Mouse (Mus musculus) midbrain, embryonic 12.5 days (tissue): ENCODE measurements around the gene Dennd1b. TPM values are rescaled to one million over a fixed set of nuclear protein-coding genes. Genes with fewer than 3 reads are reported as not detected.

Source experiments
- ATAC-seq: fragments of 200-750 bp; cut with Nextera tagmentation; 2 replicates; pipeline ENCODE4 v1.8.0; 2017; ENCODE audit warnings: low read depth, moderate TSS enrichment, moderate library complexity; ENCODE audit not compliant: low FRiP score
- H3K27ac ChIP-seq: fragments of 300-500 bp; sonication (generic); replicated peaks from 2 replicates; pipeline ENCODE4 v1.5.1; 2016; ENCODE audit warnings: mild to moderate bottlenecking
- H3K27me3 ChIP-seq: fragments of 300-500 bp; sonication (generic); 2 replicates; pipeline ENCODE4 v1.6.1; 2016; ENCODE audit warnings: mild to moderate bottlenecking
- H3K36me3 ChIP-seq: fragments of 300-500 bp; sonication (generic); 2 replicates; pipeline ENCODE4 v1.6.1; 2016
- H3K4me1 ChIP-seq: fragments of 300-500 bp; sonication (generic); 2 replicates; pipeline ENCODE4 v1.6.1; 2016
- H3K4me2 ChIP-seq: fragments of 300-500 bp; sonication (generic); replicated peaks from 2 replicates; pipeline ENCODE4 v1.6.1; 2016; ENCODE audit warnings: mild to moderate bottlenecking, moderate library complexity
- H3K4me3 ChIP-seq: fragments of 300-500 bp; sonication (generic); 2 replicates; pipeline ENCODE4 v1.5.1; 2016; ENCODE audit warnings: mild to moderate bottlenecking
- H3K9ac ChIP-seq: fragments of 300-500 bp; sonication (generic); replicated peaks from 2 replicates; pipeline ENCODE4 v1.6.1; 2016; ENCODE audit warnings: mild to moderate bottlenecking, moderate library complexity
- H3K9me3 ChIP-seq: fragments of 300-500 bp; sonication (generic); 2 replicates; pipeline ENCODE4 v1.6.1; 2016; ENCODE audit warnings: mild to moderate bottlenecking
- WGBS: fragments of 180-500 bp; shearing (Covaris S2); methylation state at CpG from one replicate; pipeline ENCODE4 v1.1.7; 2016; 5-methylcytosine and 5-hydroxymethylcytosine counted together
- polyA plus RNA-seq: library from polyadenylated mRNA; unstranded; fragments of >200 nt; fragmentation: Nextera tagmentation; extraction: Ambion mirVana; gene quantifications from 2 replicates; pipeline ENCODE4 v1.2.1, GENCODE M21; 2016

Dennd1b gene
- polyA plus RNA-seq, 1 experiment from 2014 or later: 15.3 TPM

GRCm38 (mm10) chr1:139035141-139035540, 71.9 kb downstream of the Dennd1b start:
- Histone ChIP-seq H3K27me3 (no peaks in the 10 kb centered on the region), H3K4me2 (no peak overlapping the region), H3K36me3 (no peaks in the 10 kb centered on the region), H3K9me3 (no peaks in the 10 kb centered on the region), H3K4me3 (no peak overlapping the region), H3K9ac (no peak overlapping the region), H3K27ac (no peak overlapping the region), H3K4me1 (peaks cover 16% of the 10 kb centered on the region)
- ATAC-seq: no peak
- 68% methylated on average over 4 of the region's 4 CpGs for WGBS

DNA sequence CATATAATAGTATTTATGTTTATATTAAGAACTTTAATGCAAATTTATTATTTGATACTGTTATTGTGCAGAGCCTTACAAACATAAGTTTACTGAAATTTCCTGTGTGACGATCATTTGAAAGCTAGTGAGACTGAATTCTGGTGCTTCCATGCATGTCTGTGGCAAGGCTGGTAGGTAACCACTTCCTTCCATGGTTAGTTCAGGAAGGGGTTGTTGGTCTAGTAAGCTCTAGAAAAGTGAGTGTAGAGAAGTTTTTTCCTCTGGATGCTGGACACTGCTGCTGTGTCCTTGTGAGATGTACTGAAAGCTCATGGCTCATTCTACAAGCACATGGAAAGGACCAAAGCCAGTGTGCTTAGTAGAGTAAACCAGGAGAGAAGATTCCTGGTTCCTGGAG, 73.1 kb downstream of the Dennd1b start:
- H3K36me3 ChIP-seq: no peaks in the 10 kb centered on the region
- H3K4me2 ChIP-seq: no peak overlapping the region
- no peak for ATAC-seq
- H3K9me3 ChIP-seq: no peaks in the 10 kb centered on the region
- 0 out of 2 replicates have a peak overlapping the region, but pooled peaks have one; percentile 15 for H3K27ac ChIP-seq
- H3K27me3 ChIP-seq: no peaks in the 10 kb centered on the region
- H3K4me3 ChIP-seq: no peak overlapping the region
- H3K4me1 ChIP-seq: peaks cover 16% of the 10 kb centered on the region
- WGBS: 90% methylated on average over 1 of the region's 1 CpGs
- no peak overlapping the region for H3K9ac ChIP-seq

DNA sequence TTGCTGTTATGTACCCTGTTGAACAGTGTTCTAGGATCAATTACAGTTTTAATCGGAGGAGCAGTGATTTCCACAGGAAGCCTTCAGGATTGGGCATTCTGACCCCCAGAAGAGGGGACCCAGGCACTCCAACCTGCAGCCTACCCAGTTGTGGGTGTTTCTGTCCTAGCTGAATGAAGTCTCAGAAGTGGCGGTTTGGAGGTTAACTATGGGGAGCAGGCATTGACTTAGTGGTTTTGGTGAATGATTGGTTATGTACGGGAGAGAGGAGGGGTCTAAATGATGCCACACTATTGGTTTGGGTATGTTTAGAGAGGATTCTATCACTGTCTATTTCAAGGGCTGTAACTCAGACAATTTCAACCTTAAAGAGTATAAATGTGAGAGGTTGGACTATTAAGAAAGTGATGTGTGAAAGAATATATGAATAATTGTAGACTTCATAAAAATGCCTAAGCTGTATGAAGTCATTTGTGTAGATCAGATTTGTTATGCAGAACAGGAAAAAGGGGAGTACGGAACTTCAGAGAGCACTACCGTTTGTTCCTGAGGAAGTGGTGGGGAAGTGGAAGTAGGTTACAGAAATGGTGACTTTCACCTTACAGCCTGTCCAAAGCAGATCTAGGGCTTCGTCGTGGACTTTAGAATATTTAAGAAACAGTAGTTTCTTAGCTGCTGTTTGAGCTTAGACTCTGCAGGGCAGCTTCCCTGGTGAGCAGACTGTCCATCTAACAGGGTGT, 73.7 kb downstream of the Dennd1b start:
- Histone ChIP-seq H3K9ac (no peak overlapping the region), H3K4me2 (no peak overlapping the region), H3K27ac (0 out of 2 replicates have a peak overlapping the region, but pooled peaks have one; percentile 20), H3K4me1 (peaks cover 16% of the 10 kb centered on the region), H3K9me3 (no peaks in the 10 kb centered on the region), H3K4me3 (no peak overlapping the region), H3K27me3 (no peaks in the 10 kb centered on the region), H3K36me3 (no peaks in the 10 kb centered on the region)
- WGBS: 59% methylated on average over 7 of the region's 7 CpGs
- ATAC-seq: no peak

GRCm38 (mm10) chr1:139038074-139038473, 74.8 kb downstream of the Dennd1b start:
- H3K36me3 ChIP-seq: no peaks in the 10 kb centered on the region
- peak; percentile 93 for ATAC-seq
- no peaks in the 10 kb centered on the region for H3K27me3 ChIP-seq
- 25% methylated on average over 4 of the region's 4 CpGs for WGBS
- H3K9ac ChIP-seq: no peak overlapping the region
- H3K9me3 ChIP-seq: no peaks in the 10 kb centered on the region
- H3K4me2 ChIP-seq: no peak overlapping the region
- peaks cover 16% of the 10 kb centered on the region for H3K4me1 ChIP-seq
- H3K4me3 ChIP-seq: no peak overlapping the region
- H3K27ac ChIP-seq: peak overlapping the region; percentile 63

- 44% methylated on average over 3 of the region's 3 CpGs for WGBS
- Histone ChIP-seq H3K4me2 (no peak overlapping the region), H3K36me3 (no peaks in the 10 kb centered on the region), H3K27me3 (no peaks in the 10 kb centered on the region), H3K27ac (no peak overlapping the region), H3K4me3 (no peak overlapping the region), H3K4me1 (peaks cover 16% of the 10 kb centered on the region), H3K9me3 (no peaks in the 10 kb centered on the region), H3K9ac (no peak overlapping the region)
- ATAC-seq: no peak
Measured at GRCm38 (mm10) chr1:139038620-139039019, 75.4 kb downstream of the Dennd1b start.

GRCm38 (mm10) chr1:139039529-139040230, 76.4 kb downstream of the Dennd1b start:
- Histone ChIP-seq H3K27ac (peak overlapping the region; percentile 22; the same call in 1 of the 2 replicates), H3K4me1 (peaks cover 16% of the 10 kb centered on the region)
- peak; percentile 71; the same call in 1 of the 2 replicates for ATAC-seq

DNA sequence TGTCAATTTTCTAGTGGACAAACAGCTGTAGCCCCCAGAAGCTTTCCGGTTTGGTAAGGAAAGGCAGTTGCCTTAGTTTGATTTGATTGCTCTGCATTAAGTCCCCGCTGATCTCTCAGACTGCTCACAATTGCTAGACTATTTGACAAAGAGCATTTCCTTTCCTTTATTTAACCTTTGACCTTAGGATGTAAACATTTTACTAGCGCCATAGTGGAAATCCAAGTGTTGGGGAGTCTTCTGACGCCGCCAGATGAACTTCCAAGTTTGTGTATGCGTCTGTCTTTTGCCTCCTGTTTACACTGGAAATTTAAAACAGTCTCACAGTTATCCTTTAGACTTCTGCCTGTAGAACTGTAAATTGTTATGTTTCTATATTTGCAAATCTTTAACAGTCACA, 85.8 kb downstream of the Dennd1b start:
- H3K4me2 ChIP-seq: no peak overlapping the region
- H3K27me3 ChIP-seq: no peaks in the 10 kb centered on the region
- no peaks in the 10 kb centered on the region for H3K9me3 ChIP-seq
- no peaks in the 10 kb centered on the region for H3K36me3 ChIP-seq
- no peak overlapping the region for H3K4me3 ChIP-seq
- H3K4me1 ChIP-seq: peaks cover 5% of the 10 kb centered on the region
- no peak for ATAC-seq
- 48% methylated on average over 6 of the region's 6 CpGs for WGBS
- H3K9ac ChIP-seq: no peak overlapping the region
- no peak overlapping the region for H3K27ac ChIP-seq

More at GRCm38 (mm10) chr1:139039529-139040230, 76.4 kb downstream of the Dennd1b start:
- Histone ChIP-seq H3K4me2 (no peak overlapping the region), H3K9ac (no peak overlapping the region), H3K9me3 (no peaks in the 10 kb centered on the region), H3K4me3 (no peak overlapping the region), H3K27me3 (no peaks in the 10 kb centered on the region), H3K36me3 (no peaks in the 10 kb centered on the region)
- WGBS: 40% methylated on average over 7 of the region's 7 CpGs

- no peak for ATAC-seq
- Histone ChIP-seq H3K9me3 (no peaks in the 10 kb centered on the region), H3K27ac (0 out of 2 replicates have a peak overlapping the region, but pooled peaks have one; percentile 10), H3K4me2 (no peak overlapping the region), H3K4me1 (peaks cover 5% of the 10 kb centered on the region), H3K27me3 (no peaks in the 10 kb centered on the region), H3K4me3 (no peak overlapping the region), H3K9ac (no peak overlapping the region), H3K36me3 (no peaks in the 10 kb centered on the region)
- WGBS: 79% methylated on average over 11 of the region's 11 CpGs
Measured at GRCm38 (mm10) chr1:139049881-139050472, 86.7 kb downstream of the Dennd1b start.

- no peak overlapping the region for H3K9ac ChIP-seq
- ATAC-seq: no peak
- no peak overlapping the region for H3K27ac ChIP-seq
- no peak overlapping the region for H3K4me2 ChIP-seq
- no peaks in the 10 kb centered on the region for H3K36me3 ChIP-seq
- peaks cover 5% of the 10 kb centered on the region for H3K4me1 ChIP-seq
- H3K27me3 ChIP-seq: no peaks in the 10 kb centered on the region
- H3K9me3 ChIP-seq: no peaks in the 10 kb centered on the region
- H3K4me3 ChIP-seq: no peak overlapping the region
Measured at GRCm38 (mm10) chr1:139053003-139053402, 89.8 kb downstream of the Dennd1b start.

DNA sequence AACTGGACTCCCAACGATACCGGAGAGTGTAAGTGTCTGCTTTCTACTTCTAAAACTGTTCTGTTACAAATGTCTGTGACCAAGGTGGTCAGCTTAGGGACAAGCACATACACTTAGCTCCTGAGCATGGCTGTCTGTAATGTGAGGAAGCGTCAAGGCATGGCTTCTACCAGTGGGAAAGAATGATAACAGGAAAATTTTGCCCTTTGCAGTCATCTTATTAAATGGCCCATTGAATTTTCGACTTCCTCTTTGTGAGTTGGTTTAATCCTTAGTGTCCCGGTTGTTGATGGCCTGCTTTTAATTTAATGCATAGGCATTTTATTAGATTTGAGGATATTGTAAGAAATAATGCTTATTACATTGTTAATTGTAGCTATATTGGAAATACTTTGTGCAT, 97.1 kb downstream of the Dennd1b start:
- no peak overlapping the region for H3K4me2 ChIP-seq
- no peaks in the 10 kb centered on the region for H3K9me3 ChIP-seq
- no peaks in the 10 kb centered on the region for H3K4me1 ChIP-seq
- H3K4me3 ChIP-seq: no peak overlapping the region
- no peaks in the 10 kb centered on the region for H3K36me3 ChIP-seq
- no peak for ATAC-seq
- 90% methylated on average over 5 of the region's 5 CpGs for WGBS
- no peak overlapping the region for H3K27ac ChIP-seq
- H3K27me3 ChIP-seq: no peaks in the 10 kb centered on the region
- no peak overlapping the region for H3K9ac ChIP-seq

GRCm38 (mm10) chr1:139064711-139065110, 101.5 kb downstream of the Dennd1b start:
- Histone ChIP-seq H3K27me3 (no peaks in the 10 kb centered on the region), H3K4me3 (no peak overlapping the region), H3K27ac (no peak overlapping the region), H3K36me3 (no peaks in the 10 kb centered on the region), H3K9ac (no peak overlapping the region), H3K4me1 (no peaks in the 10 kb centered on the region), H3K9me3 (no peaks in the 10 kb centered on the region), H3K4me2 (no peak overlapping the region)
- 96% methylated on average over 2 of the region's 2 CpGs for WGBS
- ATAC-seq: no peak

GRCm38 (mm10) chr1:139067210-139067609, 104.0 kb downstream of the Dennd1b start:
- H3K36me3 ChIP-seq: no peaks in the 10 kb centered on the region
- H3K4me3 ChIP-seq: no peak overlapping the region
- no peak overlapping the region for H3K4me2 ChIP-seq
- H3K27me3 ChIP-seq: no peaks in the 10 kb centered on the region
- 72% methylated on average over 2 of the region's 2 CpGs for WGBS
- H3K27ac ChIP-seq: peak overlapping the region; percentile 1; the same call in 1 of the 2 replicates
- no peak overlapping the region for H3K9ac ChIP-seq
- ATAC-seq: peak; percentile 62; the same call in 1 of the 2 replicates
- no peaks in the 10 kb centered on the region for H3K4me1 ChIP-seq
- no peaks in the 10 kb centered on the region for H3K9me3 ChIP-seq
